Mouse (Mus musculus) left cerebral cortex, adult 2 months (tissue): Measurements from ENCODE around the gene Praf2. TPM values are rescaled to one million over a fixed set of nuclear protein-coding genes. Genes with fewer than 3 reads are reported as not detected.
"Not testable (repeated sequence)": the region's sequence is repeated elsewhere in the genome, so short reads cannot be mapped to it uniquely, and the experiment has no call there.

Experiments
- DNase-seq, 2 experiments: peaks; one replicate each; pipeline ENCODE4 v3.0.0; 2021 to 2022; ENCODE audit warnings: low spot score in 2 of 2, mixed read lengths in 1 of 2; ENCODE audit errors: extremely low spot score in 1 of 2
- H3K27ac ChIP-seq: fragments of 200-600 bp; 2 replicates; pipeline ENCODE4 v1.8.1; 2022
- H3K4me3 ChIP-seq: fragments of 200-600 bp; 2 replicates; pipeline ENCODE4 v1.8.1; 2022
- CTCF ChIP-seq: fragments of 200-600 bp; IDR thresholded peaks from 2 replicates; pipeline ENCODE4 v1.8.1; 2022; ENCODE audit warnings: antibody characterized with exemption, mild to moderate bottlenecking, moderate library complexity
- intact Hi-C: fragments of 180-260 bp; cut with DNase I; formaldehyde crosslinking; loops from one replicate; pipeline ENCODE4 v1.15.1; 2025
- long read RNA-seq, 2 experiments: library from polyadenylated mRNA; stranded (forward); transcript quantifications; one replicate each; pipeline ENCODE4 v2.0.0; 2021; ENCODE audit warnings: borderline mapping rate in 2 of 2
- total RNA-seq, 2 experiments: library from RNA; stranded (reverse); gene quantifications; 2 replicates each; pipeline ENCODE4 v1.2.3; 2021

Gene Praf2
- 10 to 100 TPM; 88.9 to 92.7 TPM for total RNA-seq
- long read RNA-seq, experiment 1, transcript Praf2-201 (3 exons, 1,339 nt): major isoform, 68 of 74 reads
- long read RNA-seq, experiment 1, partial matches to known transcripts: 2 of 74 reads
- long read RNA-seq, experiment 1, other reads (novel, unspliced or antisense): 4 of 74 reads
- long read RNA-seq, experiment 2, transcript Praf2-201 (3 exons, 1,339 nt): major isoform, 50 of 56 reads
- long read RNA-seq, experiment 2, partial matches to known transcripts: 6 of 56 reads
- long read RNA-seq, experiment 2, other reads (novel, unspliced or antisense): 0 of 56 reads

DNA sequence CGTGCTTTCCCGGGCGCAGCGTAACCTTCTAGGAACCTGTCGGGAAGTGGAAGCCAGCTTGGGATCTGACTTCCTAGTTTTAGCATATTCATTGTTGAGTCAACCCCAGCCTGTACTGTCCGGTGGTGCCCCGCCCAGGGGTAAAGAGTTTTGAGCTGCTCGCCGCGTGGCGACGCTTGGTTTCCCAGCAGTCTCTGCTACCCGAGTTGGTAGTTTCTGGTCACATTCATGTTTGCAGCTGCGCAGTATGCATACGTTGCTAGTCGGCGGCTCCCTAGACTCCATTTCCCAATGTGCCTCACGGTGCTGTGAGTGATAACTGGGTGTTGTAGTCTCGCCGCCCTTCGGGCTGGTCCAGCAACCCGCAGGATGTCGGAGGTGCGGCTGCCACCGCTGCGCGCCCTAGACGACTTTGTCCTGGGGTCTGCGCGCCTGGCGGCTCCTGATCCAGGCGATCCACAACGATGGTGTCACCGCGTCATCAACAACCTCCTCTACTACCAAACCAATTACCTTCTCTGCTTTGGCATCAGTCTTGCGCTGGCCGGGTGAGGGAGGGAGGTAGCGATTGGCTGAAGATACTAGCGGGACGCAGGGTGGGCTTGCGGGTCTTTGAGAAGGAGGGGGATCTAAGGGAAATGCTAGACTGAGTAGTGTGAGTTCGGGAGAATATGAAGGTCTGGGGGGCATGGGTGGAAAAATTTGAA lies at the start of gene Praf2:
Gene Praf2, plus strand, starts transcription at position 225 of the 707 bp plus-strand sequence.
- TF ChIP-seq CTCF: no peak
- Histone ChIP-seq H3K27ac (peak within 1 kb of the TSS; percentile 77), H3K4me3 (peak within 1 kb of the TSS; percentile 52)
- peak; percentile 76 to 81 for DNase-seq
- intact Hi-C loops: no loop called here

DNA sequence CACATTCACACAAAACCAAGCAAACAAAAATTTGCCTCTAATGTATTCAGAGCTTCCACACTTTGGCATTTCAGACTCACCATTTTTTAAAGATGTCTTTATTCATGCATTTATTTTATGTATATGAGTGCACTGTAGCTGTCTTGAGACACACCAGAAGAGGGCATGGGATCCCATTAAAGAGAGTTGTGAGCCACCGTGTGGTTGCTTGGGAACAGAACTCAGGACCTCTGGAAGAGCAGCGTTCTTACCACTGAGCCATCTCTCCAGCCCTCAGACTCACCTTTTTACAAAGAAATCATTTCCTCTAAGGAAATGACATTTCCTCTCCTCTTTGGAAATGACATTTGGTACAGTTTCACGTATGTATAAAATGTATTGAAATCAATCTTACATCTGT lies 49.3 kb upstream of the Praf2 start:
- TF ChIP-seq CTCF: peak; percentile 30
- H3K27ac ChIP-seq: no peak overlapping the region
- DNase-seq: no peak
- no peak overlapping the region for H3K4me3 ChIP-seq
- intact Hi-C loops: loop anchor here (5.0 to 10.0 kb wide), 3 partner anchors 72 to 354 kb away; partner anchors contain the start of genes Cacna1f and Ccdc22

DNA sequence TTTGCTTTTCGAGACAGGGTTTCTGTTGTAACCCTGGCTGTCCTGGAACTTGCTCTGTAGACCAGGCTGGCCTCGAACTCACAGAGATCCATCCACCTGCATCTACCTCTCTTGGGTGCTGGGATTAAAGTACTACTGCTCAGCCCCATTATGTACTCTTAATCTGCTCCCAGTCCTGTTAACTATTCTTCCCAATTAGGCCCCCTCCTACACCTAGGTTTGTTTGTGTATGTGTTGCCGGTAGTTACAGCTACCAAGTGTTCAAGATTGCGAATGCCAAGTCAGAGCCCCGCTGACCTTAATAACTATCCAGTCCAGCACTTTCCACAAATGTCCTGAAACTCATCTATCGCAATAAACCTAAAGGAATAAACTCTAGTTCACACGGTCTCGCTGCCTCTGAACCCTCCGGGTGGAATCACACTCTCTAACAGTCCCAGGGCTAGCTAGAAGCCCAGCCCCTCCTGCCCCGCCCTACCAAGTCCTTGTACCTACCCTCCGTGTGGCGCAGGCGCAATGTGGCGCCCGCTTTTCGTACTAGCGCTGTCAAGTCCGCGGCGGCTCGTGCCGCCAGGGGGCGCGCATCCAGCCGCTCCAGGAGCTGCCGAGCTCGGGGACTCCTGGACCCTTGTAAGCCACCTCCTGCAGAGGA lies 48.7 kb upstream of the Praf2 start:
- Histone ChIP-seq H3K4me3 (peak overlapping the region; percentile 37), H3K27ac (no peak overlapping the region)
- TF ChIP-seq CTCF: peak; percentile 81
- DNase-seq: peak; percentile 82 to 84
- intact Hi-C loops: loop anchor here (5.0 to 10.0 kb wide), 3 partner anchors 72 to 355 kb away; partner anchors contain the start of genes Cacna1f and Ccdc22

DNA sequence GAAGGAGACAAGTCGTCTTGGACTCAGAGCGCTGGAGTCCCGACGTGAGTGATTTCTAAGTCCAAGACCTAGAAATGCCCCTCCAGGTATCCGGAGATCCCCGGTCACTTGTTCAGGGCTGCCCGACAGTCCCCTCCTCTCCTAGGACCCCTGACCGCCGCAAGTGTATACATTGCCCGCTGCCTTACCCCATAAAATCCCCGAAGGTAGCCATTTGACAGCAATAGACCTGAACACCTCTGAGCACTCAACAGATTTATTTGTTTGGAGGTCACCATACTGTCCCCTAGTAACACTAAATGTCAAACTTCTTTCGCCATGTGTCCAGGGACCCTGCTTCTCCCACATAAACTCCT lies 48.2 kb upstream of the Praf2 start:
- no peak for TF ChIP-seq CTCF
- H3K27ac ChIP-seq: no peak overlapping the region
- no peak for DNase-seq
- peak overlapping the region; percentile 37 for H3K4me3 ChIP-seq
- intact Hi-C loops: no loop called here

DNA sequence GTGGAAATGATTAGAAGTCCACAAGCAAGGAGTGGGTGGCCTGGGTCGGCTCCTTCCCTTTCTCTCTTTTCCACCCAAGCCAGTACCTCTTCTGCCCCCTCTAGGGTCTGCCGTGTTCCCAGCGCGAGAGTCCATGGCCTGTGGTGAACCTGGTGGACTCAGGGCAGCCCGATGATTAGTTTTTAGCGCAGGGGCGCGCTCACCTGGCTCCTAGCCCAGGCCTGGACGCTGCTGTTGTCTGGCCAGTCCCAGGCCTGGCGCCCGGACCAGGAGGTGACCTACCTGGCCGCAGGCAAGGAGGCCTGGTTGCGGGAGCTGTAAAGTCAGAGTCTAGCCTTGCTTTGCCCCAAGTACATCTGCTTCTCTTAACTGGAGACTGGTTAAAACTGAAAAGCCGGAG lies 47.4 kb upstream of the Praf2 start, which contains the start of gene Magix:
Gene Magix, minus strand, starts transcription at position 388 of the 400 bp plus-strand sequence.
- H3K27ac ChIP-seq: no peak within 1 kb of the TSS
- intact Hi-C loops: no loop called here
- peak within 1 kb of the TSS; percentile 37 for H3K4me3 ChIP-seq
- no peak for DNase-seq
- TF ChIP-seq CTCF: no peak

DNA sequence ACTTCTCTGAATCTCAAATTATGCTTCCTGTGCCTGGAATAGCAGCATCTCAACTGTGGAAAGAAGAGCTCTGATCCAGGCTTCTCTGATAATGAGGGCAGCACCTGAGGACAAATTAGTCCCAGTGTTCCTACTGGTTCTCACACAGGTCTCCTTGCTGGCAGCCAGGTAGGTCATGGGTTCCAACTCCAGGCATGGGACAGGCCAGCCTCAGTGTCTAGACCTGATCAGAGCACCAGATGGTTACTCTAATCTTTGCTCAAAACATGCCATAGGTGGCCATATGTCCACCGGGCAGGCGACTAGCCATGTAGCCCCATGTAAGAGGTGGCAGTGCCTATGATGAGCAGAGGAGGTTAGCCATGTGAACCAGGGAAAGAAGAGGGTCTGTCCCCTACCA lies 39.9 kb upstream of the Praf2 start:
- TF ChIP-seq CTCF: no peak
- no peak overlapping the region for H3K27ac ChIP-seq
- intact Hi-C loops: no loop called here
- DNase-seq: no peak
- no peak overlapping the region for H3K4me3 ChIP-seq

- Histone ChIP-seq H3K27ac (no peak overlapping the region), H3K4me3 (no peak overlapping the region)
- TF ChIP-seq CTCF: no peak
- DNase-seq: no peak
- intact Hi-C loops: loop anchor here (5.0 kb wide), 1 partner anchor 268 kb away; no protein-coding TSS in a partner anchor
These were observed 37.8 kb upstream of the Praf2 start for GRCm38 (mm10) chrX:7690486-7690885.

DNA sequence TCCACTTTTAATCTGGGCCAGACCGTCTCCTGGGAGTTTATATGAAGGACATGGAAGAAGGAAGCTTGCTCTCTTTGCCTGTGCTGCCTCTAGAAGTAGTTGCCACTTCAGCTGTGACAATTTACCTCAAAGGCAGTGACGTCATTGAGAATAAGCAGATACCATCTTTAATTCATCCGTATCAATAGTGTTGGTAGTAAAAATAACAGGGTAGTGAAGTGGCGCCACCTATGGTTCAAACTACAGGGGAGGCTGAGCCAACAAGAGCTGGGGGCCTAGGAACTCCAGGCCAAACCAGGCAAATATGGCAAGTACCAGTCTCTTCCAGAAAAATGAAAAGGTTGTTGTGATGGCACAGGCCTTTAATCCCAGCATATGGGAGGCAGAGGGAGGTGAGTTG lies 35.4 kb upstream of the Praf2 start:
- Histone ChIP-seq H3K4me3 (no peak overlapping the region), H3K27ac (no peak overlapping the region)
- intact Hi-C loops: loop anchor here (5.0 kb wide), 1 partner anchor 271 kb away; no protein-coding TSS in a partner anchor
- peak; percentile 49 for TF ChIP-seq CTCF
- no peak for DNase-seq

- intact Hi-C loops: no loop called here
- no peak for TF ChIP-seq CTCF
- Histone ChIP-seq H3K4me3 (peak overlapping the region; percentile 62), H3K27ac (peak overlapping the region; percentile 54; the same call in 1 of the 2 replicates)
- no peak for DNase-seq
These were observed 31.7 kb upstream of the Praf2 start for GRCm38 (mm10) chrX:7696520-7696919.

DNA sequence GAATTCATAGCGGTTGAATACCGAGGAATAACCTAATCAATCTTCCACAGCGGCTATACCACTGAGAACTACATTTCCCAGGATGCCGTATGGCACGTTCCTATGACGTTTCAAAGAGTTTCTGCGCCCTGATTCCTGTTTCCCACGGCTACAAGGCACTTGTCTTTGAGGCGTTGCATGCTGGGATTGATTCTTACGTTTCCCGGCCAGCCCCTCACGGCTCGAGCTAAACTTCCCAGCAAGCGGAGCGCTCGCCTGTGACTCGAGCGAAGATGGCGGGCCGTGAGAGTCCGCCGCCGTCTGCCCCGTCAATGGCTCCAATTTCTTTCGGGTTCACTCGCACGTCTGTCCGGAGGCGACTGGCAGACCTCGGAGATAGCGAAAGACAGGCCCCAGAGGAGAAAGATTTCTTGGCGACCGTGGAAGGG lies 31.3 kb upstream of the Praf2 start, which contains the start of gene Gpkow:
Gene Gpkow, plus strand, starts transcription at position 178 of the 428 bp plus-strand sequence.
- Histone ChIP-seq H3K27ac (peak within 1 kb of the TSS; percentile 54; the same call in 1 of the 2 replicates), H3K4me3 (peak within 1 kb of the TSS; percentile 62)
- intact Hi-C loops: no loop called here
- no peak for TF ChIP-seq CTCF
- peak; percentile 73 to 84 for DNase-seq

- intact Hi-C loops, DNase-seq: not testable (repeated sequence)
- H3K27ac ChIP-seq: peak overlapping the region; percentile 53; the same call in 1 of the 2 replicates
- H3K4me3 ChIP-seq: peak overlapping the region; percentile 40
These were observed 14.5 kb upstream of the Praf2 start for GRCm38 (mm10) chrX:7713764-7714134.

DNA sequence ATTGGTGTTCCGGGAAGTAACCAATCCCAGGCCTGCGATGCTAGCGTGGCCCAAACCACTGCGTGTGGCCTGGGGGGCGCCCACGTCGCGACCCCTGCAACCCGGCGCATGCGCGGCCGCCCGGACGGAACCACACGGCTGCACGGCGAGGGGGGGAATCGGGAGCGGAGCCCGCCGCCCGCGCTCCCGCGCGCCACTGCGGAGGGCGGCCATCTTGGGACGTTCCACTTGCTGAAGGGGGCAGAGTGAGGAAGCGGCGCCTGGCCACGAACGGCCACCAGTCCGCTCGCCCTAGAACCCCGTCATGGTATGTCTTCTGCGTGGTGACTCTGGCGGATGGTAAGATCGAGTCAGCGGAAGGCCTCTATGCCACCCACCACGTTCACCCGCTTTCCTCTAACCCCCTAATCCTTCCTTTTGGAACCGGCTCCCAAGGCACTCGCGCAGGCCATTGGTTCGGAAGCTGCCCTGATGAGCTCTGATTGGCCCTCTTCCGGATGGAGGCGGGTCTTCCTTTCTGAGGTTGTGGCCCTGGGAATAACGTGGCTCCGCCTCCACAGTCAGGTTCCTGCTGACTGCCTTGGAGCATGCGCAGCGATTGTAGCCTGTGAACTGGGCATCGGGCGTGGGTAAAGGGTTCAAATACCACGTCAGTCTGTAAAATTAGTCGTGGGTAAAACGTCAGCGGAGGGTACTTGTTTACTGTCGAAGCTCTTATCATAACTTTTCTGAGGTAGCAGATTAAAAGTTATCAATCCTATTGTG lies 13.9 kb upstream of the Praf2 start, which contains the start of gene Wdr45:
Gene Wdr45, plus strand, starts transcription at position 199 of the 765 bp plus-strand sequence.
- intact Hi-C loops: not testable (repeated sequence)
- Histone ChIP-seq H3K4me3 (peak within 1 kb of the TSS; percentile 40), H3K27ac (peak within 1 kb of the TSS; percentile 88)
- peak; percentile 85 to 89 for DNase-seq
